Mouse (Mus musculus) embryo, embryonic 10.5 days (tissue): Measurements from ENCODE around the gene Fermt3.
"Not testable (repeated sequence)": the region's sequence is repeated elsewhere in the genome, so short reads cannot be mapped to it uniquely, and the experiment has no call there.

Source experiments
- DNase-seq: peaks from one replicate; pipeline ENCODE4 v3.0.0-alpha.2; 2015; ENCODE audit warnings: low spot score

Gene Fermt3

DNA sequence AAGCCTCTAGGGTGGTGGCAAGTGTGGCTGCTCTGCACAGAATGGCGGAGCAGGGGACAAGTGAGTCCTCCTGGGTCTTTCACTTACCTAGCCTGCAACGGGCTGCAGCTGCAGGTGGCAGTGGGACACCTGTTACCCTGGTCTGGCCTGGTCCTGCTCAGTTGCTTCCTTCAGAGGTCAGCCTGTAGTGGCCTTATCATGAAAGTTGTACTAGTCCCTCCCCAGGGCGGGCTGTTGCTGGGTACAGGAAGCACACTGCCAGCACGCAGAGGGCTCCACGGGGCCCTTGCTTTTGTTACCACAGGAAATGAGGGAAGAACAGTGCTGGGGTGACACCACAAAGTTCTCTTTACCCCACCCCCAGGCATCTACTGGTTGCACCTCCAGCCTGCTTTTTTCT is at the start of gene Fermt3:
Gene Fermt3 (minus strand): TSS at position 279 of the 400 bp plus-strand sequence.
- peak; percentile 7 for DNase-seq

DNA sequence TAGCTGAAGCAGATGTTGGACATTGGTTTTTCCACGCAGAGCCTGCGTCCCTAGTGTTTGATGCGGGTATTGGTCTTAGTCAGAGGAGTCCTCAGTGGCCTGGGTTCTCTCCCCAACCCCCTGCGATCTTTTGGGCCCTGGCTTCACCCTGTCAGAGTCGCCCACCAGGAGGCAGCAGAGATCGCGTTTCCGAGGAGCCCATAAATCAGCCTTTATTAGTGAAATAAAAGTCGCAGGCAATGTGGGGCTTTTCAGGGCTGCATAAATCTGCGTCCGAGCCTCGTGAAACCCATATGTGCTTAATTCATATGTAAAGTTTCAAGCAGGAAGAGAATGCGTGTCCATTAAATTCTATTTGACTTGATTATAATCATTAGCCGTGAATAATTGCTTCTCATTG is 48.9 kb upstream of the Fermt3 start:
- DNase-seq, result peak; percentile 91

DNA sequence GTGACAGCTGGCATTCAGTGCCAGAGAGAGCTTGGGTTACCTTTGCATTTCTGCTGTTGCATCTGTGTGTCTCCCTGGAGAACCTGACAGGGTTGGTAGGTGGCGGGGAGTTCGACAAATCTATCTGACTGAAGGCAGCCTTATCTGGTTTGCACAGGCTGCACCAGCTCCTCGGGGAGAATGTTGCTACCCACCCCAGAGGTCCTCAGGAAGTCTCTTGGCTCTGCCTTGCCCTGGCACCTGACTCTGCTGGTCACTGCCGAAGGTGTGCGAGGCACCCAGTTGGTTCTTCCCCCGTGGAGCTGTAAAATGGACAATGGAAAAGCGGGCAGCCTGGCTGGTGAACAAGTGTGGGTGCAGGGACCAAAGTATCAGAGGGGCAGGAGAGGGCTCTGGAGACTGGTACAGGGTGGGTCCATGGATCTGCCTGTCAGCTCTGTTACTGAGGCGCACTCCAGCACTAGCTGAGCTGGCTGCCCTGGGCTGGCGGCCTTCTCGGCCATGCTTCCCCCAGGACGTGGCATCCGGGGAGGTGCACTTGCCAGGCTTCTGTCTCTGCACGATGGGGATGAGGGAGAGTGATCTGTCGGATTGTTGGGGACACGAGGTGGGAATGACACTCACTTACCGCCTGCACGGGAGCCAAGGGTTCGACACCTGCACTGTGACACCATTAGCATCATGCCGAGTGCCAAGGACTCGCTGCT is 48.2 kb upstream of the Fermt3 start:
- DNase-seq, result no peak

GRCm38 (mm10) chr19:7066828-7067342 is 47.6 kb upstream of the Fermt3 start:
- DNase-seq, result no peak

DNA sequence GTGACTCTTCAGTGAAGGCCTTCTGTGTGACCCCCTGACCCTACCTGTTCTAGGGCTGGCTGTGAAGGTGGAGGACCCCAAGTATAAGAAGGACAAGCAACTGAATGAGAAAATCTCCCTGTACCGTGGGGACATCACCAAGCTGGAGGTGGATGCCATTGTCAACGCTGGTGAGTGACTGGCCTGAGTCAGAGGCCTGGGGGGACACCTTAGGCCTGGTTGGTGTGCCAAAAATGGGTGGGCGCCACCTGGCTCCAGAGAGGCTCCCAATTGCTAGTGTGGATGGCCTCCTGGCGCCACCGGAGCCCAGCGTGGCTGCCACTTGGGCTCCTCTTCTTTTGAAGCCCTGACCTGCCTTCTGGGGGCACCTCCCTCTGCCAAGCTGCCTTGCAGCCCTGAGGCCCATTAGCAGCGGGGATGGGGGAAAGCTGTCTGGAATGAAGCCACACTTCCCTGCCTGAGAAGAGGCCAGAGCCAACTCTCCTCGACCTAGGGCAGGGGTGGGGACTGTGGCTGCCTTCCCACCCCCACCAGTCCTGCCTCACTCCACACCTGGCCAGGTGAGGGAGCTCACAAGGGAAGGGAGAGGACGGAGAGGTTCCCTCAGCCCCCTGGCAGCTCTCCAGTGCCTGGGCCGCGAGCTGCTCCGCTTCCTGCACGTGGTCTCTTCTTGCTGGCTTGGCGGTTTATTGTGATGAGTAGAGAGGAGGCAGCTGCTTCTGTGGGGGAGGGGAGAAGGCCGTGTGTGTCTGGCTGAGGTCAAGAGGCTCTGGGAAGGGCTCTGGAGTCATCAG is 47.0 kb upstream of the Fermt3 start:
- DNase-seq, result peak; percentile 81

GRCm38 (mm10) chr19:7064571-7064970 is 45.3 kb upstream of the Fermt3 start:
- peak; percentile 93 for DNase-seq

DNA sequence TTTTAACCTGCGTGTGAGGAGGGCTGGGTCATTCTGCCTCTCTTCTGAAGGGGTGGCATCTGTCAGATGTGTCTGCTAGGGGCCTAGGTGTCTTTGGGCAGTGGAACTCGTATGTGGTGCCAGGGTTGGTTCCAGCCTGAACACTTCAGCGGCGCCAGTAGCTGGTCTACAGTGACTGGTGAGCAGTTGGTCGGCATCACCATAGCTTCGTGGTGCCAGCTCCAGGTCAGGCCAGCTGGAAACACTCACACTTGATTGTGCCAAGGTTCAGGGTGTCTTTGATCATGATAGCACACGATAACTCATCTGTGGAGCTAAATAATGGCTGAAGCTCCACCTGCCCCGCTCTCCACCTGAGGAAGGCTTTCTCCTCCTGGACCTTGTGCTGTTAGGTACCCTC is 43.6 kb upstream of the Fermt3 start:
- DNase-seq, result no peak

DNA sequence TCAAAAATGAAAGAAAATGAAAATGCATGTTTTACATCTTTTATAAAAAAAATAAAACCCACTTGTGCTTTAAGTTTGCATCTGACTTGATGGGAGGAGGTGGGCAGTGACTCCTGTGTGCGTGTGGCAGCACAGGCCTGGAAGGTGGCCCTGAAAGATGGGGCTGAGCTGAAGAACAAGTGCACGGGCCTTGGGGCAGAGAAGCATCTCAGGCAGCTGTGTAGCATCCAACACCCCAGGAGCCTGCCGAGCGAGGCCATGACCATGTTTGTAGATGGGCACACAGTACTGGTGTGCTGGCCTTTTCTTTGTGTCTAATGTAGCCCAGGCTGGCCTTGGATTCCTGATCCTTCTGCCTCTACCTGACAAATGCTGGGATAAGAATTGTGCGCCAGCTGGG is 42.8 kb upstream of the Fermt3 start:
- no peak for DNase-seq

DNA sequence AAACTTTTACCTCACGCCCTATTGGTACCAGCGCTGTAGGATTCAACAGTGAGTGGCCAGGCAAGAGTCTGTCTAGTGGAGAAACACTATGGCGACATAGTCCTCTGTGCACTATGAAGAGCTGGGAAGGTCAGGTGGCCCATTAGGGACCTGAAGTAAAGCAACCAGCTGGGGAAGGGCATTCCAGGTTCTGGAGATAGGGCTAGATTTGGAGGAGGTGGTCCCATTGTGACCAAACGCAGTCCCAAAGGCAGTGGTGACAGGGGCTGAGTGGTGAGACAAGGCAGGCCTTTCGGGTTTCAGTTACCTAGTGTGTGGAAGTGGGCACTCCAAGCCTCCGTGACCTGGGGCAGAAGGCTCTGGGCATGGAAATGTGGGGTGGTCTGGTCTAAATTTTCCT is 39.3 kb upstream of the Fermt3 start:
- DNase-seq, result no peak

DNA sequence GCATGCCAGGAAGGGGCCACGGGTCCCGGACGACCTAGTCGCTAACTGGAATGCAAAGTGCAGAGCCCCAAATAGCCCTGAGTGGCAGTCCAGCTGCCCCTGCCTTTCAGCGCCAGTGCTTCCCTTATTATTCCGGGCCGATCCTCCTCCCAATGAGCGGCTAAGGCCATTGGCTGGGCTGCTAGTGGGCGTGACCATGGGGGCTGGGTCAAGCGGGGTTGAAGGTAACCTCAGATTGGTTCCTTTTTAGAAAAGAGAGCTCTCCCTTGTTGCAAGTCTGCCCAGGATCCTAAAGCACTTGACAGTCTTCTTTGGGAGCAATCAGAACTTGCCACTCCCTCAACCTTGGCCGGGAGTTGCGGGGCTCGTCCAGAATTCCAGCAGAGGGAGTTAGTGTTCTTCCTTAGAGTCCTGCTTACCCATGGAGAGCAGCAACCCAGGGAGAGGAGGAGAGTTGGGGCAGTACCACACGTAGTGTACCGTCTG is 38.5 kb upstream of the Fermt3 start:
- DNase-seq, result peak; percentile 96

- DNase-seq, result no peak
These were observed 38.0 kb upstream of the Fermt3 start for GRCm38 (mm10) chr19:7057126-7057721.

DNA sequence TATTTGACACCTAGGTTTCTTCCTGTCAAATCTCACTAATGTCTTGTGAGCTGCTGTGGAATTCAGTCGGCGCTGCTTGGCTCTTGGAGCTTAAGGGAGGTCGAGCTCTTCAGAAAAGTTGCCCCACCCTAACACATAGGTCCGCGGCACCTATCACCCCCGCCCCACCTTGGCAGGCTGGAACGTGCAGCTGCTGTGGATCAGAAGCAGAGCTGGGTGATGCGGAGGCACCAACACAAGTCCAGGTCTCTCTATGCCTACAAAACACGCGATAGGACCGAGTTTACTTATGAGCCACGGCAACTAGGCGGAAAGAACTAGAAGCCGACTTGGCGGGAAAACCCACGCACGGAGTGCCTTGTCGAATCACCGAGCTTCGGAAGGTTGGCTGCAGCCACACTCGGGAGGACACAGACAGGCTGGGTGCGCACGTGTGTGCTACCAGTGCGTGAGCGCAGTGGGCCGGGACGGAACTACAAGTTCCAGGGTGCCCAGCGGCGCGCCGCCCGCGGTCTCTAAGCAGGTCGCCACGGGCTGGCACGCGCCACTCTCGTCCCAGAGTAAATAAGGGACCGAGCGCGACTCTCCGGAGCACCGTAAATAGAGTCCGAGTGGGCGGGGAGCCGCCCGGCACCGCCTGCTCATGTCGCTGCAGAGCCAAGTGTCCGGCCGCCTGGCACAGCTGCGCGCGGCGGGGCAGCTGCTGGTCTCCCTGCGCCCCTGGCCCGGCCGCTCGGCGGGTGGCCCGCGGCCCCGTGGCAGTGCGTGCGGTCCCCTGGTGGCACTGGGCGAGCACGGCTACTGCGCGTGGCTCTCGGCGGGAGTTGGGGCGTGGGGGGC is 37.2 kb upstream of the Fermt3 start, which contains the start of gene Macrod1:
Gene Macrod1 (plus strand): TSS at position 563 of the 840 bp plus-strand sequence.
- peak; percentile 79 for DNase-seq

DNA sequence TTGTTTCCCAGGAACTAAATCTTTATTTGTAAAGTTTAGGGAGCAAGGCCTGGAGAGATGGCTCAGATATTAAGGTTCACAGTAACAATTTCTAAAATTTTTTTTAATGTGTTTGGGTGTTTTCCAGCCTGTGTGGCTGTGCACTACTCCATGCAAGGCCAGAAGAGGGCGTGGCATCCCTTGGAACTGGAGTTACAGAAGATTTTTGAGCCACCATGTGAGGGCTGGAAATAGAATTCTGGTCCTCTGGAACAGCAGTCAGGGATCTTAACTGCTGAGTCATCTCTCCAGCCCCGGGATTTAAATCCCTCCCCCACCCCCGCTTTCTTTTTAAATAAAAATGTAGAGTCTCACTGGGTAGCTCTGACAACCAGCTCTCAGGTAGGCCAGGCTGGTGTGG is 35.9 kb upstream of the Fermt3 start:
- no peak for DNase-seq

GRCm38 (mm10) chr19:7054772-7055171 is 35.5 kb upstream of the Fermt3 start:
- no peak for DNase-seq

DNA sequence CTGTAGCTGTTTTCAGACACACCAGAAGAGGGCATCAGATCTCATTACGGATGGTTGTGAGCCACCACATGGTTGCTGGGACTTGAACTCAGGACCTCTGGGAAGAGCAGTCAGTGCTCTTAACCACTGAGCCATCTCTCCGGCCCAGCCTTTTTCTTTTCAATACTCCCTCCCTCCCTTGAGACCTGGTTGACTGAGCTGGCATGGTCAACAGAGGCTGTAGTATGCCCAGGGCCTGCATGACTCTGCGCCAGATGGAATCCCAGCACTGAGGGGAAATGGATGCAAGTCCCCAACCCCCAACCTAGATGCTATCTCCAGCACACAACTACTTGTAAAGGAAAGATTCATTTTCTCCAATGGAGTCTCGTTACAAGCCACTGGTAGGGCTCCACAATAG is 34.1 kb upstream of the Fermt3 start:
- DNase-seq, result not testable (repeated sequence)

GRCm38 (mm10) chr19:7044706-7045105 is 25.4 kb upstream of the Fermt3 start:
- DNase-seq, result no peak

DNA sequence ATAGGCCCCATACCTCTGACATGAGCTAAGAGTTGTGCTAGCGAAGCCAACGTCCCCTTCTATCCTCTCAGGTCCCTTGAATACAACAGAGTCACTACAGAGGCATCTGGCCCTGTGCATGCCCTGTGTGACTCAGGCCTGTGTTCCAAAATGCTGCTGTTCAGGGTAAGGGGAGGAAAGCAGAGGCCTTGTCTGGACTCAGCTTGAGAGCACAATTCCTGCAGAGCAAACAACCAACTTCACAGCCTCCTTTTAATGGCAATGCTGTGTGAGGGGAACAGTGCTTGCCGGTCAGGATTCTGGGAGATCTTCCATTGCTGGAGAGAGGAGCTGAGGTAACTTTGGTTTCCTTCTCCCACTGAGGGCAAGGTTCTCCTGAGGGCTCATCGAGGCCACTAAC is 25.0 kb upstream of the Fermt3 start:
- no peak for DNase-seq

GRCm38 (mm10) chr19:7041171-7041570 is 21.9 kb upstream of the Fermt3 start:
- DNase-seq, result no peak

- no peak for DNase-seq
These were observed 21.4 kb upstream of the Fermt3 start for GRCm38 (mm10) chr19:7040637-7041130.

- DNase-seq, result peak; percentile 100
These were observed 20.8 kb upstream of the Fermt3 start, which contains the start of gene Stip1 for GRCm38 (mm10) chr19:7039841-7040636. Gene Stip1 (minus strand): TSS chr19:7039967.
